Mouse (Mus musculus) ES-E14 (cell line): ENCODE measurements at regions not wholly inside any gene's neighbourhood (a gene's known extent, or its start where the extent isn't known, plus 50 kb on each side); places are given as distances from the start of the nearest gene placed in this dataset.

Source experiments
- DNase-seq: peaks from one replicate; pipeline ENCODE4 v3.0.0-alpha.2; 2013; ENCODE audit warnings: low read depth, low spot score
- H3K27ac ChIP-seq: 2 replicates; pipeline ENCODE4 v1.5.1; 2012; ENCODE audit warnings: low read depth, mild to moderate bottlenecking, low read length, moderate library complexity, mixed read lengths; ENCODE audit not compliant: poor library complexity, insufficient read depth, severe bottlenecking
- H3K36me3 ChIP-seq: 2 replicates; pipeline ENCODE4 v1.6.1; 2012; ENCODE audit warnings: mild to moderate bottlenecking, low read length, moderate library complexity, mixed read lengths; ENCODE audit not compliant: control insufficient read depth, poor library complexity, insufficient read depth, severe bottlenecking
- H3K4me1 ChIP-seq, 2 experiments: fragments of 150-350 bp in 1 of 2; sonication (generic) in 1 of 2; 2 replicates each; pipeline ENCODE4 v1.6.1; 2012; ENCODE audit warnings: low read length in 2 of 2, mild to moderate bottlenecking in 1 of 2, mixed read lengths in 1 of 2; ENCODE audit not compliant: control insufficient read depth in 2 of 2, insufficient read depth in 2 of 2, poor library complexity in 1 of 2
- H3K4me3 ChIP-seq, 2 experiments: fragments of 150-350 bp in 1 of 2; sonication (generic) in 1 of 2; 2 replicates each; pipeline ENCODE4 v1.5.1; 2012; ENCODE audit warnings: low read length in 2 of 2, low read depth in 1 of 2, mild to moderate bottlenecking in 1 of 2, mixed read lengths in 1 of 2; ENCODE audit not compliant: insufficient read depth in 1 of 2, poor library complexity in 1 of 2, severe bottlenecking in 1 of 2
- H3K9ac ChIP-seq: 2 replicates; pipeline ENCODE4 v1.6.1; 2012; ENCODE audit warnings: low read depth, mild to moderate bottlenecking, low read length, mixed read lengths; ENCODE audit not compliant: poor library complexity, insufficient read depth, severe bottlenecking
- H3K9me3 ChIP-seq: fragments of 150-350 bp; sonication (generic); 2 replicates; pipeline ENCODE4 v1.6.1; 2012; ENCODE audit warnings: low read depth, mild to moderate bottlenecking, low read length; ENCODE audit not compliant: control insufficient read depth, insufficient read depth
- CHD2 ChIP-seq: IDR thresholded peaks from 2 replicates; pipeline ENCODE4 v1.6.1; 2014; ENCODE audit warnings: mild to moderate bottlenecking, low read depth, low read length, inconsistent platforms
- HCFC1 ChIP-seq: IDR thresholded peaks from 2 replicates; pipeline ENCODE4 v1.6.1; 2012; ENCODE audit warnings: low read length, inconsistent platforms, borderline replicate concordance; ENCODE audit not compliant: insufficient read depth
- MAFK ChIP-seq: IDR thresholded peaks from 2 replicates; pipeline ENCODE4 v1.6.1; 2014; ENCODE audit warnings: mild to moderate bottlenecking, low read depth, low read length, inconsistent platforms; ENCODE audit not compliant: insufficient read depth
- ZC3H11A ChIP-seq: IDR thresholded peaks from 2 replicates; pipeline ENCODE4 v1.6.1; 2012; ENCODE audit warnings: low read depth, mild to moderate bottlenecking, inconsistent platforms, low read length, borderline replicate concordance
- ZNF384 ChIP-seq: IDR thresholded peaks from 2 replicates; pipeline ENCODE4 v1.6.1; 2012; ENCODE audit warnings: low read depth, low read length, inconsistent platforms
- in situ Hi-C, 2 experiments: fragments of 600-800 bp; cut with MboI; formaldehyde crosslinking; loops; one replicate each; pipeline ENCODE4 v1.15.1; 2025; ENCODE audit warnings: low sequenced_read_pairs in 2 of 2, inconsistent platforms in 1 of 2; ENCODE audit not compliant: unreplicated experiment in 2 of 2

- no peak overlapping the region for H3K4me3 ChIP-seq
- no peaks in the 10 kb centered on the region for H3K9me3 ChIP-seq
- H3K9ac ChIP-seq: no peak overlapping the region
- H3K36me3 ChIP-seq: no peaks in the 10 kb centered on the region
- DNase-seq: no peak
- in situ Hi-C loops: no loop called here
- H3K4me1 ChIP-seq: no peaks in the 10 kb centered on the region
- no peak for TF ChIP-seq ZNF384
- no peak for TF ChIP-seq ZC3H11A
- TF ChIP-seq MAFK: no peak
- no peak for TF ChIP-seq HCFC1
- no peak for TF ChIP-seq CHD2
- no peak overlapping the region for H3K27ac ChIP-seq
Observed at GRCm38 (mm10) chr2:160131386-160131785, 202.6 kb downstream of the Gm826 start.

DNA sequence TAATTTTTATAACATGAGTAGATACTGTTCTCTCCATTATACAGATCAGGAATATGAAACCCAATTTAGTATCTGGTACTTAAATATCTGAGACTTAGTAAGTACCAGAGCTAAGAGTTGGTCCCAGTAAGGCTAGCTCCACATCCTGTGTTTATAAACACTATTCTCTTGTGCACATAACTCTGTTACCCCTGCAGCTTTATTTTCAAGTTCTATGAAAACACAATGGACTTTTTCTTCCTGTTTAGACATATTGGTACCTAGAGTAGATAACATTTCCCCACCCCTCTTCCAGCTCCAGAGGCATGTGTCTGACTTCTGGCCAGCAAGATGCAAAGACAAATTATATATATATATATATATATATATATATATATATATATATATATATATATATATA lies 216.8 kb downstream of the Gm826 start:
- Histone ChIP-seq H3K9me3 (no peaks in the 10 kb centered on the region), H3K9ac (no peak overlapping the region), H3K36me3 (no peaks in the 10 kb centered on the region), H3K4me1 (no peaks in the 10 kb centered on the region), H3K4me3 (no peak overlapping the region), H3K27ac (no peak overlapping the region)
- in situ Hi-C loops: no loop called here
- TF ChIP-seq HCFC1 (no peak), CHD2 (no peak), ZNF384 (no peak), MAFK (no peak), ZC3H11A (no peak)
- no peak for DNase-seq

DNA sequence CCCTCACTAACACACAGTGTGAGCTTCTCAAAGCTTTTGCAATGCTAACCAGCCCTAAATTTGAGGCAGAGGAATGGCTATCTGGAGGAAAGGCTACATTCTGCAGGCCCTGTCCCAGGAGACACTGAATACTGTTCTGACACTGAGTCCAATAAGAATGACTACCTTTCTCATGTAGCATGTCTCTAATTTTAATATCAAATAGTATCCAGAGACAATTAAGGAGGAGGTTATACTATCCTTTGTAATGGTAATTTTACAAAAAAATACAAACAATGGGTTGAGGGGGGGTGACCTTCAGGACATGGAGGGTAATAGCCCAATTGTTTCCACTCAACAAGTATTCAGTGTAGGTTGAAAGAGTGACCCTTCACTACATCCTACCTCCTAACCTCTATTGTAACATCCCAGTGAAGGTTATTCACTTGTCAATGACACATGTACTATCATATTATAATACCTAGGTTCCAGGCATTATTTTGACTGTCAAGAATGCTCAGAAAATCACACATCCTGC lies 222.7 kb downstream of the Gm826 start:
- H3K27ac ChIP-seq: no peak overlapping the region
- no peak overlapping the region for H3K9ac ChIP-seq

GRCm38 (mm10) chr2:160093078-160093477 lies 240.9 kb downstream of the Gm826 start:
- no peak for DNase-seq
- Histone ChIP-seq H3K4me3 (no peak overlapping the region), H3K4me1 (no peaks in the 10 kb centered on the region), H3K9ac (no peak overlapping the region), H3K36me3 (no peaks in the 10 kb centered on the region), H3K27ac (no peak overlapping the region), H3K9me3 (no peaks in the 10 kb centered on the region)
- in situ Hi-C loops: no loop called here
- no peak for TF ChIP-seq ZNF384
- no peak for TF ChIP-seq HCFC1
- no peak for TF ChIP-seq CHD2
- no peak for TF ChIP-seq ZC3H11A
- TF ChIP-seq MAFK: no peak

More for the DNA sequence above, 222.7 kb downstream of the Gm826 start:
- peak; percentile 47 for DNase-seq
- Histone ChIP-seq H3K36me3 (no peaks in the 10 kb centered on the region), H3K4me3 (no peak overlapping the region), H3K4me1 (peaks cover 1 to 5% of the 10 kb centered on the region in 2 experiments; a peak in 3 of 4 replicates), H3K9me3 (no peaks in the 10 kb centered on the region)
- in situ Hi-C loops: no loop called here
- peak; percentile 89 for TF ChIP-seq ZNF384
- TF ChIP-seq MAFK: no peak
- peak; percentile 45; the same call in 1 of the 2 replicates for TF ChIP-seq CHD2

DNA sequence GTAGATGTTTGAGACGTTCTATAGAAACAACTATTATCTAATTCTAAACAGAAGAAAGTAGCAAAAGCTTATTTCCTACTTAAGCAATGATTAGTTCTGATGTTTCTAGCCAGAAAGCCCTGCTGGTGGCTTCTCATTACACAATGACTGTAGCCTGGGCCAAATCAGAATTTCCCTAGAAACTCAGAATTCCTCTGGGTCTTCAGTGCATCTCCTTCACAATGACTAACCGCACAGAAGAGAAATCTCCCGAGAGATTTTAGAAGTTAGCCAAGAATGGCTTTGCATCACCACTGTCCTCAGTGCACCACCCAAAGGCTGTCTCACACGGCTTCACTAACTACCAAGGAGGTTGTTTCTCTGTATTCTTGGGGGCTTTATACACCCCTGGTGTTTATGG lies 248.0 kb downstream of the Gm826 start:
- no peak overlapping the region for H3K9ac ChIP-seq
- no peak overlapping the region for H3K4me3 ChIP-seq
- H3K4me1 ChIP-seq: no peaks in the 10 kb centered on the region
- DNase-seq: no peak
- TF ChIP-seq MAFK (no peak), ZC3H11A (no peak), CHD2 (no peak), ZNF384 (no peak), HCFC1 (no peak)
- no peaks in the 10 kb centered on the region for H3K36me3 ChIP-seq
- H3K27ac ChIP-seq: no peak overlapping the region
- in situ Hi-C loops: no loop called here
- no peaks in the 10 kb centered on the region for H3K9me3 ChIP-seq
